Mouse (Mus musculus): ENCODE results near the gene Wdr18.

Wdr18 gene

GRCm38 (mm10) chr10:79927324-79928029, 32.5 kb upstream of the Wdr18 start:
- peak in 1 of 2 experiments; percentile 69 for DNase-seq (ENCODE audit: low spot score in 2 of 2)

- no peak for DNase-seq (ENCODE audit: low spot score in 2 of 2)
Observed at GRCm38 (mm10) chr10:79928030-79928694, 31.8 kb upstream of the Wdr18 start.

GRCm38 (mm10) chr10:79928907-79929701, 30.8 kb upstream of the Wdr18 start:
- no peak for DNase-seq (ENCODE audit: low spot score in 2 of 2)

- DNase-seq (ENCODE audit: low spot score in 2 of 2) = no peak
Observed at GRCm38 (mm10) chr10:79929967-79930825, 29.8 kb upstream of the Wdr18 start.

GRCm38 (mm10) chr10:79930826-79931186, 29.1 kb upstream of the Wdr18 start:
- no peak for DNase-seq (ENCODE audit: low spot score in 2 of 2)

- no peak for DNase-seq (ENCODE audit: low spot score in 2 of 2)
Observed at GRCm38 (mm10) chr10:79931797-79932196, 28.2 kb upstream of the Wdr18 start.

- peak; percentile 78 to 83 for DNase-seq (ENCODE audit: low spot score in 2 of 2)
Observed at GRCm38 (mm10) chr10:79932736-79933135, 27.2 kb upstream of the Wdr18 start.

GRCm38 (mm10) chr10:79933145-79933679, 26.7 kb upstream of the Wdr18 start:
- no peak for DNase-seq (ENCODE audit: low spot score in 2 of 2)

- DNase-seq (ENCODE audit: low spot score in 2 of 2) = no peak
Observed at GRCm38 (mm10) chr10:79933861-79934260, 26.1 kb upstream of the Wdr18 start.

GRCm38 (mm10) chr10:79934272-79934721, 25.7 kb upstream of the Wdr18 start:
- peak; percentile 87 to 90 for DNase-seq (ENCODE audit: low spot score in 2 of 2)

GRCm38 (mm10) chr10:79934794-79935569, 25.0 kb upstream of the Wdr18 start:
- peak in 1 of 2 experiments; percentile 42 for DNase-seq (ENCODE audit: low spot score in 2 of 2)

GRCm38 (mm10) chr10:79936284-79936910, 23.6 kb upstream of the Wdr18 start:
- DNase-seq (ENCODE audit: low spot score in 2 of 2) = no peak

GRCm38 (mm10) chr10:79936911-79937441, 23.0 kb upstream of the Wdr18 start:
- no peak for DNase-seq (ENCODE audit: low spot score in 2 of 2)

GRCm38 (mm10) chr10:79937775-79938526, 22.0 kb upstream of the Wdr18 start:
- DNase-seq (ENCODE audit: low spot score in 2 of 2) = no peak

- DNase-seq (ENCODE audit: low spot score in 2 of 2) = peak in 1 of 2 experiments; percentile 69
Observed at GRCm38 (mm10) chr10:79940749-79941148, 19.2 kb upstream of the Wdr18 start.

GRCm38 (mm10) chr10:79942988-79943387, 17.0 kb upstream of the Wdr18 start:
- no peak for DNase-seq (ENCODE audit: low spot score in 2 of 2)

- no peak for DNase-seq (ENCODE audit: low spot score in 2 of 2)
Observed at GRCm38 (mm10) chr10:79943471-79943901, 16.5 kb upstream of the Wdr18 start.

- DNase-seq (ENCODE audit: low spot score in 2 of 2) = no peak
Observed at GRCm38 (mm10) chr10:79945507-79946234, 14.3 kb upstream of the Wdr18 start.

All from right cerebral cortex, postnatal 10 days (tissue).